ENCODE assay signal across 12 mouse cellular contexts in genomic region chr14:20938424-20938823, GRCm38 (mm10). TPM values are rescaled to one million over a fixed set of nuclear protein-coding genes. Genes with fewer than 3 reads are reported as not detected.
A peak's percentile ranks its signal among the peaks of the same experiment; 100 is the strongest.
DNase-seq lines count a peak whose midpoint lies in the region; ATAC-seq lines count a peak whose summit lies in the region.
"Had no signal": no experiment of that assay in that cellular context is flagged by ENCODE, and none has a peak within 500 bp of the region (broad histone marks: within the 10 kb centered on the region; RNA-seq: fewer than 3 reads in every experiment).

No protein-coding gene starts in this region.

- no peaks in the 10 kb centered on the region for H3K9me3 ChIP-seq in liver, embryonic 11.5 days (ENCODE audit: control insufficient read depth, low read length)
- H3K9me3 ChIP-seq: stomach, embryonic 15.5 days had no signal

- H3K27ac ChIP-seq in liver, embryonic 11.5 days (ENCODE audit: low read depth, low read length): peak overlapping the region; percentile 76
- H3K27ac ChIP-seq: left cerebral cortex, adult 2 months had no signal

- H3K27me3 ChIP-seq in liver, embryonic 11.5 days (replicated peaks; ENCODE audit: control insufficient read depth, insufficient read depth, low read length): no peaks in the 10 kb centered on the region
- H3K27me3 ChIP-seq: stomach, embryonic 15.5 days had no signal

- peaks cover 49% of the 10 kb centered on the region for H3K4me1 ChIP-seq in liver, embryonic 11.5 days (replicated peaks; ENCODE audit: control insufficient read depth, insufficient read depth, low read length)

- DNase-seq in frontal cortex, postnatal 36 days (ENCODE audit: low spot score in 2 of 2): no peak
- DNase-seq in 3134 (ENCODE audit: extremely low read depth, insufficient read length, low spot score): peak; percentile 21
- DNase-seq in brain, adult 2 months (ENCODE audit: low read depth, low spot score): peak; percentile 60
- no peak for DNase-seq in liver, embryonic 11.5 days (ENCODE audit: low spot score)
- DNase-seq in kidney, postnatal 25 days: no peak
- DNase-seq in thymus, postnatal 36 days: no peak
- no peak for DNase-seq in thymus, postnatal 14 days
- DNase-seq: adrenal gland, postnatal 25 days; retina, postnatal 1 day had no signal

- H3K36me3 ChIP-seq in liver, embryonic 11.5 days (ENCODE audit: control insufficient read depth, insufficient read depth, low read length): no peaks in the 10 kb centered on the region; the same call in 1 of the 2 replicates
- H3K36me3 ChIP-seq: stomach, embryonic 15.5 days had no signal

- peak; percentile 70 for ATAC-seq in frontal cortex, adult (ENCODE audit: low TSS enrichment)
- ATAC-seq in liver, embryonic 11.5 days (replicated peaks; ENCODE audit: low FRiP score): peak; percentile 88

- H3K9ac ChIP-seq in liver, embryonic 11.5 days (ENCODE audit: low read depth, low read length): 0 out of 2 replicates have a peak overlapping the region, but pooled peaks have one; percentile 7
- H3K9ac ChIP-seq: stomach, embryonic 15.5 days had no signal

- H3K4me3 ChIP-seq in liver, embryonic 11.5 days (ENCODE audit: low read depth, low read length): no peak overlapping the region
- H3K4me3 ChIP-seq: left cerebral cortex, adult 2 months; stomach, embryonic 15.5 days had no signal

- WGBS in liver, embryonic 11.5 days: 35% methylated on average over 2 of the region's 2 CpGs

- peak overlapping the region; percentile 52 for H3K4me2 ChIP-seq in liver, embryonic 11.5 days
- H3K4me2 ChIP-seq: stomach, embryonic 15.5 days had no signal

RNA-seq across cellular contexts. Expression of gene Vcl, which starts 9.2 kb away (rescaled TPM):
- polyA plus RNA-seq in liver, embryonic 11.5 days (2014; fragmentation: Nextera tagmentation; extraction: Ambion mirVana): 59.0 and 66.1 TPM in 2 replicates

Comparison
In these comparisons a context has a peak if more than half of its experiments do, and no peak if none do; other contexts are left out.
1. DNase-seq: peak in 3134 (single experiment) and brain, adult 2 months (single experiment); none in frontal cortex, postnatal 36 days (0 of 2), liver, embryonic 11.5 days (single experiment), kidney, postnatal 25 days (0 of 2), thymus, postnatal 36 days (0 of 2) and thymus, postnatal 14 days (single experiment).